Mouse (Mus musculus) neural tube, embryonic 11.5 days (tissue): ENCODE measurements around the gene Pcnx2. TPM values are rescaled to one million over a fixed set of nuclear protein-coding genes. Genes with fewer than 3 reads are reported as not detected.

Experiments
- ATAC-seq: fragments of 200-750 bp; cut with Nextera tagmentation; 2 replicates; pipeline ENCODE4 v1.8.0; 2017; ENCODE audit warnings: moderate number of reproducible peaks, mild to moderate bottlenecking, moderate TSS enrichment, moderate library complexity; ENCODE audit not compliant: insufficient read depth, low FRiP score, low TSS enrichment
- DNase-seq: peaks from one replicate; pipeline ENCODE4 v3.0.0-alpha.2; 2015; ENCODE audit warnings: low spot score
- H3K27ac ChIP-seq: fragments of 300-500 bp; sonication (generic); 2 replicates; pipeline ENCODE4 v1.5.1; 2014; ENCODE audit warnings: low read depth, mild to moderate bottlenecking, low read length
- H3K27me3 ChIP-seq: fragments of 300-500 bp; sonication (generic); 2 replicates; pipeline ENCODE4 v1.6.1; 2014; ENCODE audit warnings: mild to moderate bottlenecking, low read length, mixed read lengths; ENCODE audit not compliant: control insufficient read depth, insufficient read depth
- H3K36me3 ChIP-seq: fragments of 300-500 bp; sonication (generic); 2 replicates; pipeline ENCODE4 v1.6.1; 2014; ENCODE audit warnings: mild to moderate bottlenecking, low read length, moderate library complexity, mixed read lengths; ENCODE audit not compliant: control insufficient read depth, insufficient read depth
- H3K4me1 ChIP-seq: fragments of 300-500 bp; sonication (generic); 2 replicates; pipeline ENCODE4 v1.6.1; 2014; ENCODE audit warnings: low read length, mixed read lengths; ENCODE audit not compliant: control insufficient read depth, insufficient read depth
- H3K4me2 ChIP-seq: fragments of 300-500 bp; sonication (generic); 2 replicates; pipeline ENCODE4 v1.6.1; 2014; ENCODE audit warnings: low read depth, mild to moderate bottlenecking, moderate library complexity
- H3K4me3 ChIP-seq: fragments of 300-500 bp; sonication (generic); 2 replicates; pipeline ENCODE4 v1.5.1; 2014; ENCODE audit warnings: low read depth, low read length
- H3K9ac ChIP-seq: fragments of 300-500 bp; sonication (generic); 2 replicates; pipeline ENCODE4 v1.6.1; 2014; ENCODE audit warnings: mild to moderate bottlenecking, low read length
- H3K9me3 ChIP-seq: fragments of 300-500 bp; sonication (generic); 2 replicates; pipeline ENCODE4 v1.6.1; 2016; ENCODE audit warnings: low read length; ENCODE audit not compliant: control insufficient read depth
- WGBS: fragments of 180-500 bp; shearing (Covaris S2); extraction: QIAGEN DNeasy Blood & Tissue Kit; methylation state at CpG from one replicate; pipeline ENCODE4 v1.1.7; 2014; 5-methylcytosine and 5-hydroxymethylcytosine counted together
- polyA plus RNA-seq: library from polyadenylated mRNA; unstranded; fragments of >200 nt; fragmentation: Nextera tagmentation; extraction: Ambion mirVana; gene quantifications from 2 replicates; pipeline ENCODE4 v1.2.1, GENCODE M21; 2014

The Pcnx2 gene
- polyA plus RNA-seq, 1 experiment from 2014 or later, result 0.65 TPM

DNA sequence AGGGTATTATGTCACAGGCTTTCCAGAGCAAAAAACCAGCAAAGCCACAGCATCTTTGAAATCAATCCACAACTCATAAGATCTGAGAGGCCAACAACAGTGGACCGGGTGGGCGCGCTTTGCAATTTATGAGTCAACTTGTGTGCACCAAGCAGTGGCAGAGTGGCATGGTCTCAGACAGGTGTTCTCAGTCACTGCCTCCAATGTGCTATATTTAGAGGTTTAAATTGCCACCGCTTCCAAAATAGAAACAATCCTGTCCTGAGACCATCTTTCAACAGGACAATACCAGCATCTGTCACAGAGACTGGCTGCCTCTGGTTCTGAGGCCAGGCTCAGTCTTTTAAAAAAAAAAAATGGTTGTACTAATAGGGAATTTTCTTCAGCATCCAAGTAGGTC, 42.0 kb downstream of the Pcnx2 start:
- Histone ChIP-seq H3K4me2 (no peak overlapping the region), H3K9ac (no peak overlapping the region), H3K4me1 (no peaks in the 10 kb centered on the region), H3K4me3 (no peak overlapping the region), H3K27ac (no peak overlapping the region), H3K27me3 (no peaks in the 10 kb centered on the region), H3K36me3 (no peaks in the 10 kb centered on the region), H3K9me3 (no peaks in the 10 kb centered on the region)
- DNase-seq, result no peak
- no peak for ATAC-seq
- WGBS, result 85% methylated on average over 4 of the region's 4 CpGs

- no peaks in the 10 kb centered on the region for H3K27me3 ChIP-seq
- WGBS, result 81% methylated on average over 7 of the region's 7 CpGs
- no peak overlapping the region for H3K27ac ChIP-seq
- no peaks in the 10 kb centered on the region for H3K4me1 ChIP-seq
- no peak overlapping the region for H3K4me3 ChIP-seq
- DNase-seq (no peak), ATAC-seq (no peak)
- H3K9me3 ChIP-seq, result no peaks in the 10 kb centered on the region
- no peak overlapping the region for H3K9ac ChIP-seq
- H3K36me3 ChIP-seq, result no peaks in the 10 kb centered on the region
- no peak overlapping the region for H3K4me2 ChIP-seq
Observed at GRCm38 (mm10) chr8:125854379-125854778, 43.7 kb downstream of the Pcnx2 start.

- Histone ChIP-seq H3K27me3 (no peaks in the 10 kb centered on the region), H3K4me2 (no peak overlapping the region), H3K4me1 (peaks cover 2% of the 10 kb centered on the region; the same call in 1 of the 2 replicates), H3K4me3 (no peak overlapping the region), H3K9ac (no peak overlapping the region), H3K36me3 (no peaks in the 10 kb centered on the region), H3K9me3 (no peaks in the 10 kb centered on the region), H3K27ac (no peak overlapping the region)
- WGBS, result 80% methylated on average over 5 of the region's 5 CpGs
- ATAC-seq (no peak), DNase-seq (no peak)
Observed at GRCm38 (mm10) chr8:125853300-125853699, 44.8 kb downstream of the Pcnx2 start.

DNA sequence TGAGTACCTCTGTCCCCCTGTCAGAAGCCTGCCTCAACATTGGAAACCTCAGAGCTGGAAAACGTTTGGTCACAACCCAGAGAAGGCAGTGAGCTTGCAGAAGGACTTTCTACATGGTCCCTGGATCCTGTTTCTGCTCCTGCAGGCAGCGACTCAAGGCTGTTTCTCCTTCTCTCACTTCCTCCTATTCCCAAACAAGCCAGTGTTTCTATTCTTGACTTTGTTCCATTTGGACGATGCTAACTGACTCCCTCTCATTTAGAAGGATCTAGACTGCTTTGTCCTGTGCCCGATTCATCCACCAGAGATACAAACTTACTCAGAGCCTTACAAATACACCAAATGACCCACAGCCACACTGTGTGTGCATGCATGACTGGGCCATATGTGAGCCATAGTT, 48.9 kb downstream of the Pcnx2 start:
- no peak overlapping the region for H3K27ac ChIP-seq
- H3K9ac ChIP-seq, result no peak overlapping the region
- ATAC-seq (no peak), DNase-seq (no peak)
- no peak overlapping the region for H3K4me2 ChIP-seq
- no peaks in the 10 kb centered on the region for H3K36me3 ChIP-seq
- no peaks in the 10 kb centered on the region for H3K9me3 ChIP-seq
- 0 out of 2 replicates have a peak, but pooled peaks cover 2% of the 10 kb centered on the region for H3K27me3 ChIP-seq
- peaks cover 12% of the 10 kb centered on the region for H3K4me1 ChIP-seq
- 77% methylated on average over 4 of the region's 4 CpGs for WGBS
- no peak overlapping the region for H3K4me3 ChIP-seq

GRCm38 (mm10) chr8:125847842-125848241, 50.3 kb downstream of the Pcnx2 start:
- Histone ChIP-seq H3K27me3 (0 out of 2 replicates have a peak, but pooled peaks cover 2% of the 10 kb centered on the region), H3K27ac (no peak overlapping the region), H3K4me2 (no peak overlapping the region), H3K9ac (no peak overlapping the region), H3K4me1 (peaks cover 16% of the 10 kb centered on the region), H3K4me3 (no peak overlapping the region), H3K36me3 (no peaks in the 10 kb centered on the region), H3K9me3 (no peaks in the 10 kb centered on the region)
- DNase-seq (peak; percentile 63), ATAC-seq (peak; percentile 62)
- 34% methylated on average over 12 of the region's 12 CpGs for WGBS

GRCm38 (mm10) chr8:125845281-125845680, 52.8 kb downstream of the Pcnx2 start:
- H3K4me3 ChIP-seq, result no peak overlapping the region
- 0 out of 2 replicates have a peak, but pooled peaks cover 2% of the 10 kb centered on the region for H3K27me3 ChIP-seq
- H3K4me2 ChIP-seq, result no peak overlapping the region
- no peak overlapping the region for H3K9ac ChIP-seq
- ATAC-seq (no peak), DNase-seq (no peak)
- no peaks in the 10 kb centered on the region for H3K36me3 ChIP-seq
- WGBS, result 95% methylated on average over 16 of the region's 16 CpGs
- H3K27ac ChIP-seq, result no peak overlapping the region
- H3K4me1 ChIP-seq, result peaks cover 16% of the 10 kb centered on the region
- no peaks in the 10 kb centered on the region for H3K9me3 ChIP-seq

- H3K9ac ChIP-seq, result peak overlapping the region; percentile 29; the same call in 1 of the 2 replicates
- ATAC-seq (peak; percentile 66; the same call in 1 of the 2 replicates), DNase-seq (peak; percentile 35)
- H3K4me3 ChIP-seq, result no peak overlapping the region
- 26% methylated on average over 15 of the region's 15 CpGs for WGBS
- no peaks in the 10 kb centered on the region for H3K36me3 ChIP-seq
- H3K4me2 ChIP-seq, result no peak overlapping the region; the same call in 1 of the 2 replicates
- H3K4me1 ChIP-seq, result peaks cover 14% of the 10 kb centered on the region
- H3K27me3 ChIP-seq, result 0 out of 2 replicates have a peak, but pooled peaks cover 2% of the 10 kb centered on the region
- no peaks in the 10 kb centered on the region for H3K9me3 ChIP-seq
- no peak overlapping the region for H3K27ac ChIP-seq
Observed at GRCm38 (mm10) chr8:125843122-125843836, 54.8 kb downstream of the Pcnx2 start.

DNA sequence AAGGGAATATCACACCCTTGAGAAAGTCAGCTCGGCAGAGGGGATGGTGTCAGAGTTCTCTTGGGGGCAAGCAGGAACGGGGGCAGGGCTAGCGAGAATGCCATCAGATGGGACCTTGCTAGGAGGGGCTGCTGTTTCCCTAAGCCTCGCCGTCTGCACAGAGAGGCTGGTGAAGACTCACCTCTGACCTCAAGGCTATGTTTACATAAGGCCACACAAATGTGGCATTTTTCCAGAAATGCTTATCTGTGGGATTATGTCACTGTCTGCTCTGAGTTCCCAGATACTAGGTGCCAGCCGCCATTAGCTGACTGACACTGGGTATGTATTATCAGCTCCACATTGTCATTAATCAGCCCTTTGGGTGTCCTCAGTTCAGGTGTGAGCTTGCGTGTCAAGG, 56.0 kb downstream of the Pcnx2 start:
- H3K36me3 ChIP-seq, result no peaks in the 10 kb centered on the region
- ATAC-seq, result no peak
- H3K9ac ChIP-seq, result no peak overlapping the region
- H3K27me3 ChIP-seq, result 0 out of 2 replicates have a peak, but pooled peaks cover 2% of the 10 kb centered on the region
- no peak overlapping the region for H3K4me3 ChIP-seq
- no peak overlapping the region for H3K27ac ChIP-seq
- DNase-seq, result no peak
- 54% methylated on average over 7 of the region's 7 CpGs for WGBS
- no peaks in the 10 kb centered on the region for H3K9me3 ChIP-seq
- no peak overlapping the region for H3K4me2 ChIP-seq
- H3K4me1 ChIP-seq, result peaks cover 6% of the 10 kb centered on the region; the same call in 1 of the 2 replicates

GRCm38 (mm10) chr8:125824688-125825087, 73.4 kb downstream of the Pcnx2 start:
- Histone ChIP-seq H3K4me3 (no peak overlapping the region), H3K27ac (no peak overlapping the region), H3K4me1 (no peaks in the 10 kb centered on the region), H3K27me3 (no peaks in the 10 kb centered on the region), H3K9me3 (no peaks in the 10 kb centered on the region), H3K9ac (no peak overlapping the region), H3K36me3 (no peaks in the 10 kb centered on the region), H3K4me2 (no peak overlapping the region)
- DNase-seq (no peak), ATAC-seq (no peak)
- 50% methylated on average over 2 of the region's 2 CpGs for WGBS
